Mouse (Mus musculus): Measurements from ENCODE around the gene Exosc10. TPM values are rescaled to one million over a fixed set of nuclear protein-coding genes. Genes with fewer than 3 reads are reported as not detected.

Gene Exosc10
- total RNA-seq, 2 experiments from 2014 or later = 59.4 to 70.4 TPM

DNA sequence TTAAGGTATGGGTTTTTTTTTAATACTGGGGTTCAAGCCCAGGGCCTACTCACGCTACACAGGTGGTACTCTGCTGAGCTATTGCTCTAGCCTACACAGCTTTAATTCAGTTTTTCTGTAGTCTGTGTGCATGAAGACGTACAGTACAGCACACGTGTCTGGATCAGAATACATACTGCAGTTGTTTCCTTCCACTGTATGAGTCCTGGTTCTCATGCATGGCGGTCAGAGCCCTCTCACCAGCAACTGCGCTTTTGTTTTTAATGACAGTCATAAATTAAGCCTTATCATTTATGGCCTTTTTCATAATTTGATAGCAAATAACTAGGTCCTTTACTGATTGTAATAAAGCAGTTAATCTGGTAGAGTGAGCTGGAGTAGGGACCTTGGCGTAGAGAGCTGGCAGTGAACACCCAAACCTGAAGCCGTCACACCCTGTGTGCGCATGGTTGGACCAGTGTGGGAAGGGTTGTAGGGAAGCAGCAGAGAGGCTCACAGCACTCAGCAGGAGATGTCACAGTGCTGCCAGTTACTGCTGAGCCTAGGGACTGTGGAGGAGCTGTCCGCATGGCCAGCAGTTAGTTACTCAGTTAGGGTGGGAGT lies 12.6 kb downstream of the Exosc10 start:
- no peak for ATAC-seq (replicated peaks; ENCODE audit: poor library complexity)

DNA sequence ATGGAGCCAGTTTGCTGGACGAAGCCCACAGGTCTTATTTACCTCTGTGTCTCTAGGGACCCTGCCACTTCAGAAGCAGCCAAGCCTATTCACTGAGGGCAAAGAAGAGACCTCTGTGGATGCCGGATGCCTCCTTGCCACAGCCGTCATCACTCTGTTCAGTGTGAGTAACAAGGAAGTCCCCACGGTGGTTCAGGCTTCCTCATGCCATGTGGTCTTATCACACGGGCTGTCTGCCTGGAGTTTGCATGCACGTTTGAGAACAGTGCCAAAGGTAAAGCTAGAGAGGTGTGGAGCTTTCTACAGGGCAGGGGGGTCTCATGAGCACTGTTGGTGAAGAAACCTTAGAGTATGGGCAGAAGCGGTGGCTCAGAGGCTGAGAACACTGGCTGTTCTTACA lies 15.0 kb downstream of the Exosc10 start:
- ATAC-seq (replicated peaks; ENCODE audit: poor library complexity) = no peak

DNA sequence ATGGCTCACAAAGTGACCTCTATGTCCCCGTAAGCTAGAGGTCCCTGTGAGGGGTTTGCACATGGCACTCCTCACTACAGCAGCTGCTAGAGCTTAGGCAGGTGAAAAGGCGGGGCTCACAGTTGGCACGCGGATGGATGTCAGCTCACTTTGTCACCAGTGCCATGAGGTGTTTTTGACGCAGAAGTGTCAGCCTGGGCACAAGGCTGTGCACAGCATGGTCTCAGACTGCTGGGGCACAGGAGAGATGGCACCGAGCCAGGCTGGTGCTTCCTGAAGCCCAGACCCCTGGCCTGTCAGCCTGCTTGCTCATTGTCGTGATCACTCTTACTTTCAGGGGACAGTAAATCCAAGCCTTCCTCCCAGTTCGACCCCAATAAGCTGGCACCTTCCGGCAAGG lies 22.5 kb downstream of the Exosc10 start:
- ATAC-seq (replicated peaks; ENCODE audit: poor library complexity) = no peak

DNA sequence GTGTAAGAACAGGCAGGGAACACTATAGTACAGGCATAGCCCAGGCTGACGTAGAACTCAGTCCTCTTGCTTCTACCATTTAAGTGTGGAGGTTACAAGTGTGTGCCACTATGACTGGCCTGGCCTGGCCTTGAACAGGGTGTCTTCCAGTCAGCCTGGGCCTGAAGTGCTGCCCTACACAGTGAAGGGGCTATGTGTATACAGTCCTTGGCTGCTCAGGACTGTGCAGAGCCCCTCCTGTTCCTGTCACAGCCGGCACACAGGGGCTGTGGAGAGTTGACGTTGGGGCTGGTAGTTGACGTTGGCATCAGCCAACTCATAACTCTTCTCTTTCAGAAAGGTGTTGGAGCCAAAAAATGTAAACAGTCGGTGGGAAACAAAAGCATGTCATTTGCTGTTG lies 23.2 kb downstream of the Exosc10 start:
- ATAC-seq (replicated peaks; ENCODE audit: poor library complexity) = no peak

DNA sequence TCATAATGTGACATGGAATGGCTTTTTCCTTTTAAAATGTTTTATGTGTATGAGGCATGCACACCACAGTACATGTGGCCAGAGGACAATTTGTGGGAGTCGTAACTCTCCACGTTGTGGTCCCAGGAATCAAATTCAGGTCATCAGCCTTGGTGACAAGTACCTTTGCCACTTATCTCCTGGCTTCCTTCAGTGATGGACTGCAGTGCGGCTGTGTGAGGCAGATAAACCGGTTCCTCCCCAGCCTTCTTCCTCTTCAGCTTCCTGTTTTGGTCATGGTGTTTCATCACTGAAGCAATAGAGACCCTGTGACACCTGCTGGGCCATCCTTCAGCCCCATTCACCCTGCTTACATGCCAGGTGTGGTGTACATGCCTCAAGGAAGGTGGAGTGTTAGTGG lies 25.0 kb downstream of the Exosc10 start:
- ATAC-seq (replicated peaks; ENCODE audit: poor library complexity) = peak; percentile 89

DNA sequence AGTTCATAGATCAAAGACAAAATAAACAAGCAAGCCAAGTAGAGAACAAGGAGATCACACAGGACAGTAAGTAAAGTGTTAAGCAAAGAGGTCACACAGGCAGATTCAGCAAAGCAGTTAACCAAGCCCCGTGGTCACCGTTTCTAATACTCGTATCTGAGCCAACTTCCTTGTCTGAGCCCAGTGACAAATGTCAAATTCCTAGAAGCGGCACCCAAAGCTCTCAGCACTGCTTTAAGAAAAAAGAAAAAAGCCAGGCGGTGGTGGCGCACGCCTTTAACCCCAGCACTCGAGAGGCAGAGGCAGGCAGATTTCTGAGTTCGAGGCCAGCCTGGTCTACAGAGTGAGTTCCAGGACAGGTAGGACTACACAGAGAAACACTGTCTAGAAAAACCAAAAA lies 28.4 kb downstream of the Exosc10 start:
- no peak for ATAC-seq (replicated peaks; ENCODE audit: poor library complexity)

DNA sequence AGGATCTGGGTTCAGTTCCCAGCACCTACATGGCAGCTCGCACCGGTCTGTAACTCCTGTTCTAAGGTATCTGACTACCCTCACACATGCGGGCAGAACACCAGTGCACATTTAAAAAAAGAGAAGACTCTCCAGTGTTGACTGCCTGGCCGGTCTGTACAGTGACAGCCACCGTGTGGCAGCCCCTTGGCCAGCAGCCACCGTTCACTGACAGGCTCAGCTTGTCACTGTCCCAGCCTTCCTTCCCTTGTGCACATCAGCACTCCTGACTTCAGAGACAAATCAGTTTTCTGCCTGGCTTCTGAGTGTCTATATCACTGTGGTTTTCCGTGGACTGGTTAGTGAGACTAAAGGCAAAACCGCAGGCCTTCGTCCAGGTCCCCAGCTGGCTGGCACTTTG lies 30.6 kb downstream of the Exosc10 start:
- 0 out of 2 replicates have a peak, but pooled peaks have one; percentile 7 for ATAC-seq (replicated peaks; ENCODE audit: poor library complexity)

DNA sequence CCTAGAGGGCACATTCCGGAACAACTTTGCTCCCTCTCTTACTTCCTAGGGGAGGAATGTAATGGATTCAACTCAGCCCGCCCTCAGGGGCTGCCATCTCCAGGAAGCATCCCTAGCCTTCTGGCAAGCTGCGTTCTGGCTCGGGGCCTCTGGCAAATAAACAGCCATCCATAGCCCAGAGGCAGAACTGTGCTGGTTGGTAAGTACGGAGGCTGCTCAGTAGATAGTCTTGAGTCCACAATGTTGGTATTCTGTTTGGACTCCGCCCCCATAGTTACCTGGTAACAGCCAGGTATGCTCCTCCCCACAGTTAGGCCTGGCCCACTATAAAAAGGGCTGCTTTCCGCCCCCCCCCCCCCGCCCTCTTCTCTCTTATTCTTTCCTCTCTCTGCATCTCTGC lies 31.3 kb downstream of the Exosc10 start:
- no peak for ATAC-seq (replicated peaks; ENCODE audit: poor library complexity)

DNA sequence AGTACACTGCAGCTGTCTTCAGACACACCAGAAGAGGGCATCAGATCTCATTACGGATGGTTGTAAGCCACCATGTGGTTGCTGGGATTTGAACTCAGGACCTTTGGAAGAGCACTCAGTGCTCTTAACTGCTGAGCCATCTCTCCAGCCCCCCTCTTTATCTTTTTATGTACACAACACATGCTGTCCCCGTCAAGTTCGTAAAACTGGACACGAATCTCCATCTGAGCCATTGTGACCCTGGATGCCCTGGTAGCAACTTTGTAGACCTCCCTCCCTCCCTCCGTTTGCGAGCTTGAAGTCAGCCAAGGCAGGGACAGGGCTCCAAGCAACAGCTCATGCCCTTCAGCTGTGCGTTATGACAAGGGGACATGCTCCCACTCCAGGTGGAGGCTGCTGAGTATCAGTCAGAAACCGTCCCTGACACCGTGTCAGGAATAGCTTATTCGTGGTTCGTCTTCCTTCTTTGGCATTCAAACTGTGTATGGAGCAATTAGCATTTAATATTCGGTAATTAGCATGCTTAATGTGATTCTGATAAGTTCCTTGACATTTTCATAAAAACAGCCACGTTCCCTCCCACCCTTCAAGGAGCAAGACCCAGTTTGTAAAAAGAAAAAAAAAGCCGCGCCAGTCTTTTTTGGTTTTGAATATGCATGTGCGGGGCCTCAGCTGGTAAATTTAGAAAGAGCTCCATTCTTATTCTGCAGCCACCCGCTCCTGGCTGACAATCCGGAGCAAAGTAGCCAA lies 32.4 kb downstream of the Exosc10 start:
- peak; percentile 26 for ATAC-seq (replicated peaks; ENCODE audit: poor library complexity)

DNA sequence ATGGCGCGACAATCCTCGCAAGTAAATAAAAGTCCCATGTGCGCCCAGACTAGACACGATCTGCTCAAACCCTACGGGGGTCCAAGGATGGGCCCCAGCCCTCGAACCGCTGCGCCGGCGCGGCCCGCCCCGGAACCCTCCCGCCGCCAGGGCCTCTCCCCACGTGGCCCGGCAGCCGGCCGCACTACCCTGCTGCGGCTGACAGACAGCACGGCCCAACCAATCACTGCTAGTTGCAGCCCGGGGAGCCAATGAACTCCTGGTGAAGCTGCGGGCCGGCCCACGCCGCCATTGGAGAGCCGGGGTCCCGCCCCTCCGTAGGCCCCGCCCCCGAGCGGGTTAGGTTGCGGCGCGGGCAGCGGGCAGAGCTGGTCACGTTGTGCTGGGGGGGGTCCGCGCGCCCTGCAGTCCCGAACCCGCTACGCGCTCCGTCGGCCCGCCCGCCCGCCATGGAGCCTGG lies 33.0 kb downstream of the Exosc10 start, which contains the start of gene Srm:
Gene Srm (plus strand): TSS at position 333 of the 460 bp plus-strand sequence.
- peak; percentile 85 for ATAC-seq (replicated peaks; ENCODE audit: poor library complexity)

DNA sequence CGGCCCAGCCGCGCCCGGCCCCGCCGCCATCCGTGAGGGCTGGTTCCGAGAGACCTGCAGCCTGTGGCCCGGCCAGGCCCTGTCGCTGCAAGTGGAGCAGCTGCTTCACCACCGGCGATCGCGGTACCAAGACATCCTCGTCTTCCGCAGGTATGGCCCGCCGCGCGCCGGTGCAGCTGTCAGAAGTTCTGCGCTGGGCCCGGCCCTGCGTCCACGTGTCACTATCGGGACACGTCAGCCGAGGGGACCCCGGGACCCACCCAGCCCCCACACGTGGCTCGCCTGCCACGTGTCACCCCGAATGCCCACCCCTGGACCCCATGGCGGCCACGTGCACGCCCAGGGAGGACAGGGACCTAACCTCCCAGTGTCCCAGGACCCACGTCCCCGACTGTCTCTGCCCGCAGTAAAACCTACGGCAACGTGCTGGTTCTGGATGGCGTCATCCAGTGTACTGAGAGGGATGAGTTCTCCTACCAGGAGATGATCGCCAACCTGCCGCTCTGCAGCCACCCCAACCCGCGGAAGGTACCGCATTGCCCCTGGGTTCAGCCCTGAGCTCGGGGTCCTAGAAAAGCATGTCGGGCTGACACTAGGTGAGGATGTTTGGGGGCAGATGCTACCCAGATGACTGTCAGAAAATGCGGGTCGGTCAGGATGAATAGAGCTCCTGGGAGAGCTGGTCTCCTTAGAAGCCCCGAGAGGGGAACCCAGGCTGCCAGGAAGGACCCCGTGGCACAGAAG lies 33.6 kb downstream of the Exosc10 start:
- ATAC-seq (replicated peaks; ENCODE audit: poor library complexity) = peak; percentile 17

DNA sequence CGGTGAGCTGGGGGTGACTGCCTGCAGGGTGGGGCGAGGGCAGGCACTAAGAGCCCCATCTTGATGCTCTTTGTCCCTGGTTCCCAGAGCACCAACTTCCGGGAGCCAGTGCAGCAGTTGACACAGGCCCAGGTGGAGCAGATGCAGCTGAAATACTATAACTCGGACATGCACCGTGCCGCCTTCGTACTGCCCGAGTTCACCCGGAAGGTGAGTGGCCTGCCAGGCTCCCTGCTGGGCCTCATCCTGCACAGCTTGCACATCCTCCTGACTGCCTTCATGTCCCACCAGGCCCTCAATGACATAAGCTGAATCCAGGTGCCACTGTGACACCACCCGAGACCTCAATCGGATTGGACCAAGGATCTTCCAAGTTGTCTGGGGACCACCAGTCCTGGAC lies 35.8 kb downstream of the Exosc10 start:
- ATAC-seq (replicated peaks; ENCODE audit: poor library complexity) = no peak

DNA sequence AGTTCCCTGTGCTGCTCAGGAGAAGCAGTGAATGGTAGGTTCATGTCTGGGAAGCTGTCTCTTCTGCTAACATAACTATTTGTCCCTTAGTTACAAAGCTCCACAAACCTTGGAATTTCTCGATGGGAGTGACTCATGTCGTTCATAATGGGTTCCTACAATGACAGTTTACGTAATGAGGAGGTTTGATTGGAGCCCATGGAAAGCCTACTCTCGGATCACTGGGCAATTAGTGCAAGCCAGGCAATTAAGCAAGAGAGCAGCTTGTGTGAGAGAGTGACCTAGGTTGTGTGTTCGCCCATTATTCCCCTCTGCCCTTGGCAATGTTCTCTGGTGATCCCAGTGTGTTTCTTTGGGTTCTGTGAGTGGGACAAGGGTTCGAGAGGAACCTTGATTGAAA lies 37.7 kb downstream of the Exosc10 start:
- no peak for ATAC-seq (replicated peaks; ENCODE audit: poor library complexity)

DNA sequence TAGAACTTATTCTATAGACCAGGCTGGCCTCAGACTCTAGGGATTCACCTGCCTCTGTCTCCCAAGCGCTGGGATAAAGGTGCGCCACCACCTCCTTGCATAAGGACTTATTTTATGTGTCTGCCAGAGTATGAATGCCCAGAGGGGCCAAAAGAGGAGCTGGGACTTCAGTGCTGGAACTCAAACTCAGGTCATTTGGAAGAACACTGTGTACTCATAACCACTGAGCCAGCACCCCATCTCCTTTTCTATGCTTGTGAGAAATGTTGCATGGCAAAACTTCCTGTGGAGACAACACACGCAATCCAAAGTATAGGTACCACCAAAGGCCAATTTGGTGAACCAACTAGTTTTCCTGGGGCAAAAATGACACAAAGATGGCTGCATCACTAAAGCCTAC lies 38.5 kb downstream of the Exosc10 start:
- no peak for ATAC-seq (replicated peaks; ENCODE audit: poor library complexity)

DNA sequence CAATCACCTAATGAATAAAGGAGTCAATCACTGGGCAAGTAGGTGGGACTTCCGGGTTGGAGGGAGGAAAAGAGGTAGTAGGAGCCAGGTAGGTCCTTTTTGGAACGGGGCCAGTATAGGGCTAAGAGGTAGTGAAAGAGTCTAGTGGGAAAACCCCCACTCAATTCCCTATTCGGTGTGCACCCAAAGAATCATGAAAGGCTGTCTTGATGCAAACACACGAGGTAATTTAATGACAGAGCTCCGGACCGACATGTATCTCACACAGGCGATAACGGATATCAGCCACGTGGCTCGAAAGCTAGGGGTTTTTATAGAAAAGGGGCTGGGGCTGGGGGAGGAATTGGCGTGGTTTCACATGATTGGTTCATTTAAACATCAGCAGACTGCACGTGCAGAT lies 40.6 kb downstream of the Exosc10 start:
- ATAC-seq (replicated peaks; ENCODE audit: poor library complexity) = no peak

DNA sequence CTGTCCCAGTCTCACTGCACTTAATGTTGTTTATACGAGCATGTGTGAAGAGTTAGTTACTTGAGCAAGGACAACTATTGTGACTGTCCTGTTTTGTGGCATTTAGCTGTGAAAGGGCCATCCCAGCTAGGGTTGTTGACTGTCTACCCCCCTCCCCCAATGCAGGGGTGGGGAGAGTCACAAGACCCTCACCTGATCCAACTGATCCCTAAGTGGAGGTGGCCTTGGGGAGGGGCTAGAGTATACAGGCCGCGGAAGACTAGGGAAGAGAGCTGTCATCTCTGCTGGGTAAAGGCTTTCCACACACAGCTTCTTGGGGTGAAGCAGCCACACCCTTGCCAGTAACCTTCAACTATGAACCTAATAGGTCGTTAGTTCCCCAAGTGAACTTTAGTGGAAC lies 42.1 kb downstream of the Exosc10 start:
- no peak for ATAC-seq (replicated peaks; ENCODE audit: poor library complexity)

DNA sequence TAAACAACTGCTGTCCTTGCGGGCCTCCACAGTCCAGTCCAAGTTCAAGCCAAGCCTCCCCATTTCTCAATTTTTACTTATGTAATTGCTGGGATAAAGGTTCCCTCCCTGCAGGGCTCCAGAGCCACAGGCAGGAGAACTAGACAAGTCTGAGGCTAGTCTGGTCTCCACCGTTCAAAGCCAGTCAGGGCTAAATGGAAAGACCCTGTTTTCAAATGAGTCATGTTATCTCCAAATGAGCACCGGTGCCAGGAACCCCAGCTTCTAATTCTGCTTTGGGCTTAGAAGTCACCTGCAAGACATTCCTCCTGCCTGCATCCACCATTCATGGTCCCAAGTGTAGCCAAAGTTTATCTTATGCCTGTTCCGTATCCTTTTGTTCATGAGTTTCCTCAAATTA lies 43.6 kb downstream of the Exosc10 start:
- no peak for ATAC-seq (replicated peaks; ENCODE audit: poor library complexity)

DNA sequence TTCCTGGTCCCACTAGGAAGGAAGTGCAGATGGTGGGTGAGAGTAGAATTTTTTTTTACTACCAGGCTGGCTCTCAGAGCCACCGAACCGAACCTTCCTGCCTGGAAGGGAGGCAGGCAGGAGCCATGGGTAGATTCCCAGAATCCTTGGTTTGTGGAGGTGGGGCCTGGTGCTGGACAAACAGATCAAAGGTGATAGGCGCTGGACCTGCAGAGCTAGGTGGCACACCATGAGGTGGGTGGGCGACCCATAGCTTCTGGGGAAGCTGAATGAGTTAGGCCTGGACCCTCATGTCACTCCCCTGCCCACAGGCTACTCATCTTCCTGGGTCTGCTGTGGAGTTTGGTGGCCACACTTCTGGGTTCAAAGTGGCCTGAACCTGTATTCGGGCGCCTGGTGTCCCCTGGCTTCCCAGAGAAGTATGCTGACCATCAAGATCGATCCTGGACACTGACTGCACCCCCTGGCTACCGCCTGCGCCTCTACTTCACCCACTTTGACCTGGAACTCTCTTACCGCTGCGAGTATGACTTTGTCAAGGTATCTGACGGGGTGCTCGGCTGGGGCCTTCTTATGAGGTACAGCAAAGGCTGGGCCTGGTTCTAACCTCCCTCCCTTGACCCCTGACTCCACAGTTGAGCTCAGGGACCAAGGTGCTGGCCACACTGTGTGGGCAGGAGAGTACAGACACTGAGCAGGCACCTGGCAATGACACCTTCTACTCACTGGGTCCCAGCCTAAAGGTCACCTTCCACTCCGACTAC lies 44.3 kb downstream of the Exosc10 start, which contains the start of gene Masp2:
Gene Masp2 (plus strand): TSS at position 198 of the 764 bp plus-strand sequence.
- no peak for ATAC-seq (replicated peaks; ENCODE audit: poor library complexity)

DNA sequence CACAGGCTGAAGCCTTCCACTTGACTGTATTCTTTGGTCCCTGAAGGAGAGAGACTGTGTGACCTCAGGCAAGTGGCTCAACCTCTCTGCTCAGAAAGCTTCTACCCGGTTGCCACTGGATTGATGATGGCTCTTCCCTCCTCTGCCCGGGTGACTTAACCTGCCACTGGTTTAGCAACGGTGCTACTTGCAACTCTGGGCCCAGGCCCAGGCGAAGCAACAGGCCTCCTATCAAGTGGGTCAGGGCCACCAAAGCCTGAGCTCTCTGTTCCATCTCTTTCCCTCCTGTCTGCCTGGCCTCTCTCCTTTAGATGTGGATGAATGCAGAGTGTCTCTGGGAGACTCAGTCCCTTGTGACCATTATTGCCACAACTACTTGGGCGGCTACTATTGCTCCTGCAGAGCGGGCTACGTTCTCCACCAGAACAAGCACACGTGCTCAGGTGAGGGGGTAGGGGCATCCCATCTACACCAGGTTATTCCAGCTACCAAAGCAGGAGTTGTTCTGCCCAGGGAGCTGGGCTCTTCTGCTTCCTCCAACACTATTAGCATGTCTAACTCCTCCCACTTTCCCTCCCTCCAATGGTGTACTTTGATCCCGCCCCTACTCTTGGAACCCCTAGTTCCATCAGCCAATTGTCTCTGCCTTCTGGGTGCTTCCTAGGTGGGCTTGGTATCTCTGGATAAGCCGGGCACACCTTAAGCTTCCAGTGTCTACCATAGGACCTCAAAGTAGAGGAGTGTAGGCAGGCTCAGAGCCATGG lies 45.3 kb downstream of the Exosc10 start:
- ATAC-seq (replicated peaks; ENCODE audit: poor library complexity) = no peak

DNA sequence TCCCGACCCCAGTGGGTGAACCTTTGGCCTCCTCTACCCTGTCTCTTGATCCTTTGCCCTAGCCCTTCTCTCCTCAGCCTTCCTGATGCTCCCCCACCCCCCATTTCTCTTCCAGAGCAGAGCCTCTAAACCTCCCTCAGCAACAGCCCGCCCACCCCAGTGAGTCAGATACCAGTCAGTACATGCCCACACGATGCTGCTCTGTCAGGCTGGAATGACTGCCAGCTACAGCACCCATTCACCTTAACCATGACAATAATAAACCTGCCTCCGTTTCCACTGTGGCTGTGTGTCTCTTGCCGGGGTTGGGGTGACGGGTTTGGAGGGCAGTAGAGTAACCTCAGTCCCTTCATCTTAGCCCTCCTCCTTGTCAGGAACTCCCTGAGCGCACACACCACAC lies 45.9 kb downstream of the Exosc10 start:
- ATAC-seq (replicated peaks; ENCODE audit: poor library complexity) = no peak
